Mouse (Mus musculus) yolk sac, embryonic 10.5 days (tissue): ENCODE data around the gene S1pr4.
A peak's percentile ranks its signal among the peaks of the same experiment; 100 is the strongest.

ENCODE experiments used
- DNase-seq: peaks from one replicate; pipeline ENCODE4 v3.0.0-alpha.2; 2017; ENCODE audit warnings: low spot score

Gene S1pr4

DNA sequence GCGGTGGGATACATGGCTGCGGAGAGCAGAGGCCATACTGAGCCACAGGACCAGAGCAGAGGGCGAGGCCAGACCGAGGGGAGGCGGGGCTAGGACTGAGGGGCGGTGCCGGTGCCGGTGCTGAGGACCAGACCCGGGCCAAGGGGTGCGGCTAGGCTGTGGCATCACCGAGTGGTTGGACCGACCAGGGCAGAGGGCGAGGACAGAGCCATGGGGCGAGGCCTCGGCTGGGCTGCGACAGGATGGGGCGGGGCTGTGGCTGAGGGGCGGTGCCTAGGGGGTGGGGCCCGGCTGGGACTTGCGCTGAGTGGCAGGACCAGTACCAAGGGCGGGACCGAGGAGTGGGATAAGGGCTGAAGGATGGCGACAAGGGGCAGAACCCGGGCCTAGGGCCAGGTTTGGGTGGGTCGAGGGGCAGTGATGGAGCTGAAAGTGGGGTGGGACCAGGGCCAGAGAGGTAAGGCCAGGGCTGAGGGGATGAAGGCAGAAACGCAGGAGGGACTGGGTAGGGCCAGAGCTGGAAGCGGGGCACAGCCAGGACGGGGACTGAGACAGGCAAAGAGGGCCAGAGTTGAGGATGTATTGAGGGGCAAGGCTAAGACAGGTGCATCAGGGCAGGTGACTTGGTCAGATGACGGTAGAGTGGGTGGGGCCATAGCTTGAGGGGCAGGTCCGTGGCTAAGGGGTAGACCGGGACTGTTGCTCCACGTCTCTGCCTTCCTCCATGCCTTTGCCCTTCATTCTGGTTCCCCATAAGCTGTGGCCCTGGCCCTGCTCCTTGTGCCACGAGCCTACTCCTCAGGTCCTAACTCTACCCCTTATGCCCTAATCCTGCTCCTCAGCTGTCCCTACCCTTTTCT, 35.3 kb downstream of the S1pr4 start:
- peak; percentile 55 for DNase-seq

DNA sequence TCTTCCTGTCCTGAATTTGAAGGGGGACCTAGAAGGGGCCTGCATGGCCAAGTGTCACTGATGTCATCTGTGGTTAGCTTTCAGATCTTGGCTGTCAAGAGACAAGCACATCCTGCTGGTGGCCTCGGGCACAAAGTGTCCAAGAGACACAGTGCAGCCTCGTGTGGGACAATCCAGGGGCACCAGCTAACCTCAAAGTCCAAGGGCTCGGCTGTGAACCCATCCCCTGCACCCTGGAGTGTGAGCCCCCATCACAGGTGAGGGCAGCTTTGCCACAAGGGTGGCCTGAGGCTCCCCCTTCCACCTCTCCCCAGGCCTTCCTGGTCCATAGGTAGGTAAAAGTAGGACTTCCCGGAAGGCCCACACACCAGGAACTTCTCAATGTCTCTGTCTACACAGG, 36.4 kb downstream of the S1pr4 start:
- DNase-seq: no peak

DNA sequence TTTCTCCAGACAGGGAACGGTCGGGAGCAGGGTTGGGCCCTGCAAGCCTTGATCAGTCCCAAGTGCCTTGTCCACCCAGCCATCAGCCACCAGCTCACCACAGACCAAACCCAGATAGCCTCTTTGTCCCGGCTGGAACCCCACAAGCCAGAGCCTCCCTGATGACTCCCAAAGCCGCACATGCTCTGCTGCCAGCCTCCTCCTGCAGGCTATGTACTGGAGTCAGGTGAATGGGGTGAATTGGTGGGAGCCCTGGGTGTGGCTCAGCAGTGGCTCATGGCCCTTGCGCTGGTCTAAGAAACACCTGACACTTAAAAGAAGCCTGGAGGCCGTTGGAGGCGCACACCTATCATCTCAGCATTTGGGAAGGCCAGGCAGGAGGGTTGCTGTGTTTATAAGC, 37.0 kb downstream of the S1pr4 start:
- DNase-seq: no peak

DNA sequence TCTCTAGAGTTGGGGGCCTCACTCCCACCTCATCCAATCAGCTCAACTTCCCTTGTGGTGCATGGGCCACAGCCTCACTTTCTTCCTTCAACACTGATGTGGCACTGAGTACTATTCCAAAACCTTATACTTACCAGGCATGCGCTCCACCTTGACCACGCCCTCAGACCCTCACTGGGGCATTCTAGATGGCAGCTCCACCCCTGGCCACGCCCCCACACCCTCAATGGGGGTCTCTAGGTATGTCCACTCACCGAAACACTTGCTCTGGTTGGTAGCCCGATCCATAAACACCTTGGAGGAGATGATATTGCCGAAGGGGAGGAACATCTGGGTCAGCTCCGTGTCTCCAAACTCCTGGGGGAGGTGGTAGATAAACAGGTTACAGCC, 37.5 kb downstream of the S1pr4 start:
- DNase-seq: no peak

- DNase-seq: no peak
Measured at GRCm38 (mm10) chr10:81461673-81462414, 38.1 kb downstream of the S1pr4 start.

GRCm38 (mm10) chr10:81460951-81461350, 39.0 kb downstream of the S1pr4 start:
- no peak for DNase-seq

DNA sequence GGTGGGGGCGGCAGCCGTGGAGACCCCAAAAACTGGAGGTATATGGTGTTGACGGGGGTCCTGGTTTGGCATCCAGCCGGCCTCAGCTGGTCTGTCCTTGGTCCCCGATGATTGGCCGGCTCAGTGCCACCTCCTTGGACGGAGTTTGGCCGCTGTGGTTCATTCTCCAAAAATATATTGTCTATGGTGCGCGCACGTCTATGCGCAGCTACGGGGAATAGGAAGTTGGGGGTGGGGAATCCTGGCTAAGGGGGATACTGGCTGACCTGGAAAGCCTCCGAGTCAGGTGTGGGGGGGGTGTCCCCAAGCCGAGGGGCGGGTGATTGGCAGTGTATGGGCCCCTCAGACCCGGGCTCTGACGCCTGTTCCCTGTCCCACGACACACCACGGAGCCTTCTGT, 39.5 kb downstream of the S1pr4 start:
- no peak for DNase-seq

GRCm38 (mm10) chr10:81459399-81459798, 40.5 kb downstream of the S1pr4 start:
- no peak for DNase-seq

- no peak for DNase-seq
Measured at GRCm38 (mm10) chr10:81458267-81458666, 41.7 kb downstream of the S1pr4 start.

DNA sequence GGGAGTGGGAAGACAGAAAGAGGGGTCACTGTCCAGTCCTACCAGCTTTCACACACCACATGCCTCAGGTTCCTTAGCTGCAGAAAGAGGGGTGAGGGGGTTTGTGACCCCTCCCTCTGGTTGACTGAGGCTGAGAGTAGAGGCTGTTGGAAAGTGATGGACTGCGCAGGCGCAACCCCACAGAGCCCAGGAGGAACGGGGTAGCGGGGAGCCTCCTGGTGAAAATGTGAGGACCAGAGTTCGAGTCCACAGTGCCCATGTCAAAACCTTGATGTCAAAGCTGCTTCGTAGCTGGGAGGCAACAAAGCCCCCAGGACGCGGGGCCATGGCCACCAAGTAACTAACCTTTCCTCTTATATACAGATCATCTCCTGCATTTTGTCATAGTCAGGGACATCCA, 42.3 kb downstream of the S1pr4 start:
- DNase-seq: no peak

GRCm38 (mm10) chr10:81456983-81457563, 42.9 kb downstream of the S1pr4 start:
- no peak for DNase-seq

DNA sequence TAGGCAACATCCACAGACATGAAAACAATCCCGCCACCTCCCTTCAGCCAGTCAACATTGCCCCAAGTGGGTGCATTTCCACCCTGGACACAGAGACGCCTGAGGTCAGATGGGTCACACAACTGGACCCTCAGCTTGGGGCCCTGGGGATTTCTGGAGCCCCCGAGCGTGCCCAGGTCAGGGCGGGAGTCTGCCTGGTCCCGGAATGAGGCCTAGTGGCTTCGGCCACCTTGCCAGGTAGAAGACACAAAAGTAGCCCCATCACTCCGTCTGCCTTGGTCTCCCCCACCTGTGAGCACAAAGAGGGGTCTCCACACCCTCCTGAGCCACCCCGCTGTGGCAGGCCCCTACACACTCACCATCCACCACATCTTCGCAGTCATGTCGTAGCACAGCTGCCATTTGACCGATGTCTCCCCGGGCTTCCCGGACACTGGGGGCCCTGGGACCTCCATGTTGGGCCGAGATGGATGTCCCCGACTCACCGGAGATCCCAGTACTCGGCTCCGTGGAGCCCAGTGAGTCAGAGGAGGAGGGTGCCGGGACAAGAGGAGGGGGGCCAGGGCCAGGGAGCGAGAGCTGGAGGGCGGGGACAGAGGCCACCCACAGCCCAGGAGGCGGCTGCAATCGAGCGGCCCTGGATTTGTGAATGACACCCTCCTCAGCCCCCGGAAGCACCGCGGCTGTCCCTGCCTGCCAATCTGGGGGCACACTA, 44.6 kb downstream of the S1pr4 start, which contains the start of gene Nfic:
Gene Nfic, minus strand, starts transcription at position 455 of the 715 bp plus-strand sequence.
- no peak for DNase-seq

GRCm38 (mm10) chr10:81454106-81454505, 45.8 kb downstream of the S1pr4 start:
- DNase-seq: no peak

GRCm38 (mm10) chr10:81452947-81453288, 47.0 kb downstream of the S1pr4 start:
- DNase-seq: no peak

- DNase-seq: no peak
Measured at GRCm38 (mm10) chr10:81452237-81452946, 47.5 kb downstream of the S1pr4 start.

DNA sequence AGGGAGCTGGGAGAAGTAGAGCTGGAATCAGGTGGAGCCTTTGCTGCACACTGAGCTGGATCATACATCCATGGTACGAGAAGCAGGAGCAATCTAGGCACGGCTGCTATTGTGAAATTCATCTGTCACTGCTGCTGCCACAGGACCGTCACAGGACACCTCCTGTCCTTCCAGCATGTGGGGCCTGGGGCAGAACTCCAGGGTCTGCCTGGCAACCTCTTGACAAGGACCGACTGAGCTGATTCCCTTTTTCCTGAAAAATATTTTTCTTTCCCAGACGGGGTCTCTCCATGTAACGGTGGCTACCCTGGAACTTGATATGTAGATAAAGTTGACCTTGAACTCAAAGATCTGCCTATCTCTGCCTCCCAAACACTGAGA, 48.6 kb downstream of the S1pr4 start:
- no peak for DNase-seq

- DNase-seq: no peak
Measured at GRCm38 (mm10) chr10:81450641-81451364, 49.1 kb downstream of the S1pr4 start.

DNA sequence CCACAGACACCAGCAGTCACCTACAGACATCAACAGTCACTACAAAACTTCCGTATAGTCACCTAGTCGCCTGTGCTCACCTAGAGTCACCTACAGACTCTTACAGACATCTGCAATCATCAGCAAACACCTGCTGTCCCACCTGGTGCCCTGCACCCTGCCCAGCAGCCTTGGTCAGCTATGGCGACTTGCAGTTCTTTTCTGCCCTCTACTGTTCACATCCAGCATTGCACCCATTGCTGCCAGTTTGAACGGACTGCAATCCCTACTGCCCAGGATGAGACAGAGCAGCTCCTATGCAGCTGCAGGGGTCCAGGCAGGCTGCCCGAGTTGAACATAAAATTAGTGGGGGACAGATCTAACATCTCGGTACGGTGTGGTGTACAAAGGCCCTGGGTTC, 49.8 kb downstream of the S1pr4 start:
- peak; percentile 71 for DNase-seq
